Comparison of ENCODE assay signal across 11 mouse cellular contexts in genomic region chr12:64640864-64641416, GRCm38 (mm10).
A peak's percentile ranks its signal among the peaks of the same experiment; 100 is the strongest.
DNase-seq lines count a peak whose midpoint lies in the region; ATAC-seq lines count a peak whose summit lies in the region.
"Had no signal": no experiment of that assay in that cellular context is flagged by ENCODE, and none has a peak within 500 bp of the region (broad histone marks: within the 10 kb centered on the region; RNA-seq: fewer than 3 reads in every experiment).

No protein-coding gene starts in this region.

- H3K36me3 ChIP-seq in forebrain, embryonic 16.5 days (ENCODE audit: control insufficient read depth, insufficient read depth) = no peaks in the 10 kb centered on the region
- H3K36me3 ChIP-seq in forebrain, embryonic 10.5 days (replicated peaks) = no peaks in the 10 kb centered on the region

- DNase-seq in forebrain, embryonic 10.5 days (ENCODE audit: extremely low spot score, low spot score) = no peak
- DNase-seq in left cerebral cortex, postnatal 25 days (ENCODE audit: low spot score in 2 of 2) = peak; percentile 17 to 45
- DNase-seq in left cerebral cortex, adult 11 months (ENCODE audit: low spot score) = no peak
- peak; percentile 60 for DNase-seq in brain, embryonic 18.5 days (ENCODE audit: low read depth, low spot score)
- DNase-seq in retina, postnatal 1 day = peak; percentile 24
- DNase-seq in thymus, postnatal 25 days = no peak
- DNase-seq: adrenal gland, postnatal 10 days; B cell, adult 2 months; kidney, postnatal 25 days; lung, adult 2 months had no signal

- H3K27ac ChIP-seq in forebrain, embryonic 16.5 days (ENCODE audit: low read length) = no peak overlapping the region
- H3K27ac ChIP-seq in forebrain, embryonic 10.5 days = no peak overlapping the region

- no peaks in the 10 kb centered on the region for H3K27me3 ChIP-seq in forebrain, embryonic 16.5 days (replicated peaks; ENCODE audit: control insufficient read depth, insufficient read depth, low read length)
- H3K27me3 ChIP-seq in forebrain, embryonic 10.5 days (ENCODE audit: poor library complexity, severe bottlenecking) = no peaks in the 10 kb centered on the region

- no peak overlapping the region for H3K4me3 ChIP-seq in forebrain, embryonic 16.5 days (replicated peaks; ENCODE audit: low read length)
- no peak overlapping the region for H3K4me3 ChIP-seq in forebrain, embryonic 10.5 days

- intact Hi-C loops in left cerebral cortex, postnatal 25 days (cut with DNase I) = no loop called here

- no peak overlapping the region for H3K4me2 ChIP-seq in forebrain, embryonic 16.5 days (ENCODE audit: low read length)

- peak; percentile 63 for ATAC-seq in forebrain, embryonic 16.5 days

- H3K9ac ChIP-seq in forebrain, embryonic 16.5 days (replicated peaks; ENCODE audit: low read depth, low read length) = no peak overlapping the region

- H3K9me3 ChIP-seq in forebrain, embryonic 16.5 days (ENCODE audit: control insufficient read depth, low read length) = no peaks in the 10 kb centered on the region
- no peaks in the 10 kb centered on the region for H3K9me3 ChIP-seq in forebrain, embryonic 10.5 days

- WGBS in forebrain, embryonic 16.5 days = 52% methylated on average over 1 of the region's 1 CpGs
- 73% methylated on average over 1 of the region's 1 CpGs for WGBS in forebrain, embryonic 10.5 days

- H3K4me1 ChIP-seq in forebrain, embryonic 16.5 days (replicated peaks; ENCODE audit: control insufficient read depth, insufficient read depth, low read length) = no peaks in the 10 kb centered on the region
- no peaks in the 10 kb centered on the region for H3K4me1 ChIP-seq in forebrain, embryonic 10.5 days

Comparison
In these comparisons a context has a peak if more than half of its experiments do, and no peak if none do; other contexts are left out.
1. DNase-seq: peak in left cerebral cortex, postnatal 25 days (2 of 2), brain, embryonic 18.5 days (single experiment) and retina, postnatal 1 day (single experiment); none in forebrain, embryonic 10.5 days (single experiment), left cerebral cortex, adult 11 months (single experiment) and thymus, postnatal 25 days (single experiment).